Mouse (Mus musculus) megakaryocyte, adult 5-6 weeks (primary cell): ENCODE data around the gene Oxtr. TPM values are rescaled to one million over a fixed set of nuclear protein-coding genes. Genes with fewer than 3 reads are reported as not detected.
A peak's percentile ranks its signal among the peaks of the same experiment; 100 is the strongest.

Experiments used
- ATAC-seq: 2 replicates; pipeline ENCODE4 v1.8.0; 2016; ENCODE audit warnings: mild to moderate bottlenecking, inconsistent platforms; ENCODE audit not compliant: poor library complexity, severe bottlenecking
- total RNA-seq, 2 experiments: library from RNA; stranded (forward) in 1 of 2; stranded (reverse) in 1 of 2; fragments of 153-499, 151-499 nt in 1 of 2; fragments of 221-1000, 200-1000 nt in 1 of 2; gene quantifications; 2 replicates each; pipeline versions ENCODE4 v1.2.3 to v1.2.4; 2015 to 2017

Oxtr gene
- total RNA-seq (2015) (not detected in 2 replicates), total RNA-seq (2017) (0.15 TPM in 1 of 2 replicates, not detected in the other)

DNA sequence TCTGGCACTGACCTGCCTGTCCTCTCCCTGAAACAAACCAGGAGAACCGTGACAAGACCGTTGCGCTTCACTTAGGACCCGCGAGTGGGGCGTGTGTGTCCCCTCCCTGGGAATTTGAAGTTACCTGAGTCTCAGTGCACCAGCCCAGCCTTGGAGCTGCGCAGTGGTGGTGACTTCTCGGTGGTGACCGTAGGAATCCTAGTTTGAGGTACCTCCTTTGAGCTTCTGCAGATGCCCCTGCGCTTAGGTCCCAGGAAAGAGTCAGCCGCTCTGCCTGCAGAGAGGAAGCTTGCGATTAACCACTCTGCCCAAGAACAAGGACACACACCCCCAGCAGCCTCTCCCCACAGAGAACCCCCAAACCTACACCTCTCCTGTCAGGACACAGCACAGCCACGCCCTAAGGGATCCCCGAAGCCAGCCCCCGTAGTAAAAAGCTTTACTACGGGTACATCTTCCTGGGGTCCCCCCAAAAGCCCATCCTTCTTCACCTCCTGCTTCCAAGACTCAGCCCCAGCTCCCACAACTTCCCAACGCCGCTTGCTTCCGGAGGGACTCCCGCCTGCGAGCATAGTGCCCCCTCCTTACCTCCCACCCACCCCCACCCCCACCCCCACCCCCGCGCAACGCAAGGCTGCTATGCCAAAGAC lies at the start of gene Oxtr:
Gene Oxtr, minus strand, starts transcription at position 34 of the 650 bp plus-strand sequence.
- no peak for ATAC-seq

DNA sequence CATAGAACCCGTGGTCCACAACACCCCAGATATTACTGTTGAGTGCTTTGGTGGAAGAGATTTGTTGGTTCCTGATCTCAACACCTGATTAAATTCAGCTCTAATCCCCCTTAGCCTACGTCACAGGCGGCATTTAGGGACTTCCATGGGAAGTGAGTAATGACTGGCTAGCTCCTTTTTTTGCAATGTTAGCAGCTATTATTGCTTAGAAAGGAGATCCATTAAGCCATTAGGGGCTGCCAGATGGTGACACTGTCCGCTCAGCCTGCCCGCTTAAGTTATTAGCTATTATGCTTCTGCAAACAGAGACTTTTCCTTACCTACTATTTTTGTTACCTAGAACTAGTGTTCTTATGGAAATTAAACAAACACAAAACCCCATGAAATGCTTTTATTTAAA lies 35.7 kb upstream of the Oxtr start:
- no peak for ATAC-seq

DNA sequence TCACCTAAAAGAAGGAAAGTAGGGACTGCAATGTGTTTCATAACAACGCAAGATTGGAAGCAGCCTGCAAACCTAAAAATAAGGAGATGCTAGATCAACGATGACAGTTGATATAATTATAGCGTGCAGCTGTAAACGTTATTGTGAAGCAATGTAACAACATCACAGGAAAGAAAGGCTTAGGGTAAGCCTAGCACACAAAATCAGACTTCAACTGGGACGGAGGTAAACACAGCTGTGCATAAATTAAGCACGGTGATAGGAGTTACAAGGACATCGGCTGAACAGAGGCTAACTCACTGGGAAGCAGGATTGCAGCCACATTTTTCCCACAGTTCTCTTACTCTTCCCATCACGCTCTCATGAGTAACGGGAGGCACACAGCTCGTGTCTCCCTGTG lies 34.7 kb upstream of the Oxtr start:
- ATAC-seq = no peak

DNA sequence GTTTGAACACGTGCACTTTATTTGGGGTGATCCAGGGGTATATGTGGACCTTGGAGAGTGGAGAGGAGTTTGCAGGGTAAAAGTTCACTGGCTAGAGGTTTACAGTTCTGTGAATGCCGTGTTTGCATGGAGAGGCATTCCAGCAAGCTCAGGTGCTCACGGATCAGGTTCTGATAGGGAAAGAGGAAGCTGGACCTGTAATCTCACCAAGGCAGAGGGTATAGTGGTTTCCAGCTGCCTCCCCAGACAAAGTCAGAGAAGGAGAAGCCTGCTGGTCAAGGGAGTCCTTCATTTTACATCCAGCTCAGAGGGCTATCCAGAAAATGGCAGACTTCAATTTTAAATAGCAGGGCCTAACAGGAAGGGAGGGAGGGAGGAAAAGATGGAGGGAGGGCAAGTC lies 28.2 kb upstream of the Oxtr start:
- no peak for ATAC-seq

DNA sequence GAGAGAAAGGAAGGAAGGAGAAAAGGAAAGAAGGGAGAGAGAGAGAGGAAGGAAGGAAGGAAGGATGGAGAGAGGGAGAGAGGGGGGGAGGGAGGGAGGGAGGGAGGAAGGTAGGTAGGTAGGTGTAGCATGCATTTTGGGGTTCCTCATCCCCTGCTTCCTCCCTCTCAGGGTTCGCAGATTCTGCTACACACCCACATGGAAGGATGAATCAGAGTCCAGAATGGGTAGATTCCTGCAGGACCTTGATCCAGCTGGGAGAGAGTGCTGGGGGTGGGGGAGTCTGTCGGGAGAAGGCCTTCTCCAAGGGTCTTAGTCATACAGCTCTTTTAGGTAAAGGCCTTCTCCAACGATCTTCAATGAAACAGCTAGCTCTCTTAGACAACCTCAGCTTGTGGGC lies 27.8 kb upstream of the Oxtr start:
- no peak for ATAC-seq

DNA sequence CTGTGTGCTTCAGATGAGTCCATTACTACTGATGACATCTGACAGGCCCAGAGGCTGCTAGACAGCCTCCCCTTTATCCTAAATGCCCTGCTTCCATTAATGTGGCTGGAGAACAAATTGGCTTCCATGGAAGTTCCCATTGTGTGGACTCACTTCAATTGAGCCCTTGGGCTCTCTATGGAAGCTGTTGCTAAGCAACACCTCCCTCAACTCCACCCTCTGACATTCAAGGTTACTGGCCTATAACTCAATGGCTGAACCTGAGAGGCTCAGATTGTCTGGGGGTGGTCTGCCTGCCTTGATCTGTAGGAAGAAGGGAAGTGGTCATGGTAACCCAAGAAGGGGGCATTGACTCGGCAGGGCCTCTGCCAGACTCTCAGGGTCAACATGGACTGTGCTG lies 26.8 kb upstream of the Oxtr start:
- ATAC-seq = no peak

DNA sequence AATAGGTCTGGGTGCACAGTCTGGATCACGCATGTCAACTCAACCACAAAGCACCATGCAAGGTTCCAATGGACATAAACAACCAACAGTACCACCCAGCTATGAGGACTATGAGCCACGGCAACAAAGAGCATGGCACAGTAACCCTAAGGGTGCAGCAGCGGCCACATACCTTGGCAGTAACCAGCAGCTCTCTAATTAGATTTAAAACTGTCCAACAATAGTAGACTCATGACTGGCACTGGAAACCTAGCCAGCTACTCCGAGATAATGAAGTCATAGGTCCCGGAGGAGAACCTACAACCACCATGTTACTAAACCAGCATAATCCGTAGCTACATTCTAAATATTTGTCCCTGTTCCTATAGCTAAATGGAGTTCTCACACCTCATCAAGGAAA lies 24.8 kb upstream of the Oxtr start:
- ATAC-seq = no peak

DNA sequence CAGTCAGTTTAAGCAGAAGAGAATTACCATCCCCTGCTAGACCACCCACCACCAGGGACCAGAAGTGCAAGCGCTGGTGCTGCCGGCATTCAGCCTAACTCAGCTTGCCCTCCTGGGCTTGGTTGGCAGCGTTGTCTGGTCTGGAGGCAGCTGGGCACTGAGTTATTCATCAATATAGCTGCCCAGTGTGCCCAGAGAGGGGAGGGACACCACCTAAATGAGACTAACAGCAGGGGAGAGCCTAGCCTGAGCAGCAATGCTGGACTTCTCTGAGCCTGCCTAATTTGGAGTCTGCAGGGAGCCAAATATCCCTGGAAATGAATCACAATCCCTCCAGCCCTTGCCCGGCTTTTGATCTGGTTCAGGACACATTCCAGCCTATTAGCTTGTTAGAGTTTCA lies 20.6 kb upstream of the Oxtr start:
- ATAC-seq = no peak

DNA sequence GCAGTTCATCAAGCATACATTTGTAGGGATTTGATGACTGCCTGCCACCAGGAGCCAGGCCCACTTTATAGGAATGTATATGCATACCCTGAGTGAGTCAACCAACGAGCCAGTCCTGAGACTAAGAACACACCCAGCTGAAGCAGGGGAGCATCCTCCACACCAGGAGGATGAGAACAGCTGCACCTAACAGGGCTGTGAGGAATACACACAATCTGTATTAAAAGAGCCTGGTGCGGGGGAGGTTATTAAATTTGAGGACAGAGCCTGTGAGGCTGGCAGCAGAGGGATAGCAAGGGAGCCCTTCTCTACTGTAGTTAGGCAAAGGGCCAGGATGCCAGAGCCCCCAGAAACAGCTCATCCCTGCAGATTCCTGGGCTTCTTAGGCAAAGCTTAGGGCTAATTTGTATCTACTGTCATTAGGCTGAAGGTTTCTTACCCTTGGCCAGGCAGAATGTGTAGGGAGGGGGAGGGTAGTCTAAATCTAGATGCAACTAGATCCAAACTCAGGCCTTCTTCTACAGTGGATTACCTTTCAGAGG lies 19.9 kb upstream of the Oxtr start:
- ATAC-seq = no peak

DNA sequence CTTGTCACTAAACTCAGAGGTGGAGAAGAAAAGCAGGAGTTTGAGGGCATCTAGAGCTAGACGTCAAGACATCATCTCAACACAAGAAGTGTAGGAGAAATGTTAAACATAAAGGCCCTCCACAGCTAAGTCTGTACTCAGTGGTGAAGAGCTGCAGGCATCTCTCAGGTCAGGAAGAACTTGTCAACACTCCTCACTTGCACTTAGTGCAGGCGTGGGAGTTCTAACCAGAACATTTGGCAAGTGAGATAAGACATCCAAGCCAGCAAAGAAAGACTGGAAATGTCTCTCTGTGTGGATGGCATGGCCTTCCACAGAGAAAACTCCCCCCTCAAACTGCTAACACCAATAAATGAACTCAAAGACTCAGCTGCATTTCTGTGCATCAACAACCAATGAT lies 17.9 kb upstream of the Oxtr start:
- ATAC-seq = no peak

DNA sequence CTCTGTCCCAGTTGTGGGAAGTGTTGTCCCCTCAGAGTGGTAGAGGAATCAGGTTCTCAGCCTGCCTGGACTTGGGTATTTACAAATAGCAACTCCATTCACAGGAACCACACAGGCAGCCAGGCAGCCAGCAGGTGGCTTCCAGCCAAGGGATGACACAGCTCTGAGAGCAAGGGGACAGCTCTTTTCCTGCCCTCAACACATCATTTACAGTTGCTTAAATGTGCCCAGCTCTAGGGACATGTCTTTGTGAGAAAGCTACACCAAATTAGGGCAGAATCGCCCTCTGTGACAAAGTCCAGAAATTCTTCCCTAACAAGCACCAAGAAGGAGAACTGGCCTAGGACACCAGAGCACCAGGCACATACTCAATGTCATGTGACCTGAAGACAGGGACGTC lies 11.4 kb upstream of the Oxtr start:
- ATAC-seq = no peak

DNA sequence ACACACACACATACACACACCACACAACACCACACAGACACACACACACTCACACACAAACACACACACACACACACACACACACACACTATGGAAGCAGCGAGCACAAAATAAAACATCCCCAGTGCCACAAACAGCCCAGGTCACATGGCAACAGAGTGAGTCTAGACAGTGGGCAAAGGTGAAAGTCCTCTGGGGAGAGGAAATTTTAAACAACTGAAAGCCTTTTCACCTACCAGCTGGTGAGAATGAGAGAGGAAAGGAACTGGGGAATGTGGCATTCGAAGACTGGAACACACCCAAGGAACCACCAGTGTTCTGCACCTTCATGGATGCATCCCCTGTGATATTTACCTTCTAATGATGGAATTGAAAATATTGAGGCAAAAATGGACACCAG lies 9.7 kb upstream of the Oxtr start:
- no peak for ATAC-seq

DNA sequence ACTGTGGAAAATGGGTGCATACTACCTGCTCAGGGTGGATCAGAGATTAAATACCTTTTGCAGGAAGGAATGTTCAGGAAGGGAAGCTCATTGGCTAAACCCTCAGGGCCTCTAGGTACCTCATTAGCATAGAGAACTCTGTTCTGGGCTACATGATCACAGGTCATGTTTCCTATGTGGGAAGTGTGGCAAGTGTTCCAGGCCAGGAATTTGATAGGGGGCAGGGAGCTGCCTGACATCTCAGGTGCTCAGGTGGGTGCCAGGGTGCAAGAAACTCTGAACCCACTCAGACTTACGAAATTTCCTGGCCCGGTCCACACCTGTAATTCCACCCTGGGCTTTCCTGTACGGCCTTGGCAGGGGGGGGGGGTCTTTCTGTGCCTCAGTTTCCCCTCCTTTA lies 9.0 kb upstream of the Oxtr start:
- ATAC-seq = no peak

DNA sequence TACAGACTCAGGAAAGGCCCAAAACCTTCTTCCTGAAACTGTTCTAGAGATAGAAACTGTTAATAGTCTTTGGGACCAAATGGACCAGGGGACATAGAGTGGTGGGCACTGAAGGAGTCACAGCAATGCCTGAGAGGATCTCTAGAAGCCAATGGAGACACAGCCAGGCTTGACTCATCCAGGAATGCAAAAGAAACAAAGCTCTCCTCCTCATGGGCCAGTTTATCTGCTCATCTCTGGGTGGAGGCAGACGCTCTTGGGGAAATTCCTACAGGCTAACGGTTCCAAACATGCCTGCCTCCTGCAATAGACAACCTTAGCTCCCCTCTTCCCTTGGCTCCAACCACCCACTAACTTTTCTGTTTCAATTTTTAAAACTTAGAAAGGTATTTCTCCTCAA lies 7.7 kb upstream of the Oxtr start:
- no peak for ATAC-seq

DNA sequence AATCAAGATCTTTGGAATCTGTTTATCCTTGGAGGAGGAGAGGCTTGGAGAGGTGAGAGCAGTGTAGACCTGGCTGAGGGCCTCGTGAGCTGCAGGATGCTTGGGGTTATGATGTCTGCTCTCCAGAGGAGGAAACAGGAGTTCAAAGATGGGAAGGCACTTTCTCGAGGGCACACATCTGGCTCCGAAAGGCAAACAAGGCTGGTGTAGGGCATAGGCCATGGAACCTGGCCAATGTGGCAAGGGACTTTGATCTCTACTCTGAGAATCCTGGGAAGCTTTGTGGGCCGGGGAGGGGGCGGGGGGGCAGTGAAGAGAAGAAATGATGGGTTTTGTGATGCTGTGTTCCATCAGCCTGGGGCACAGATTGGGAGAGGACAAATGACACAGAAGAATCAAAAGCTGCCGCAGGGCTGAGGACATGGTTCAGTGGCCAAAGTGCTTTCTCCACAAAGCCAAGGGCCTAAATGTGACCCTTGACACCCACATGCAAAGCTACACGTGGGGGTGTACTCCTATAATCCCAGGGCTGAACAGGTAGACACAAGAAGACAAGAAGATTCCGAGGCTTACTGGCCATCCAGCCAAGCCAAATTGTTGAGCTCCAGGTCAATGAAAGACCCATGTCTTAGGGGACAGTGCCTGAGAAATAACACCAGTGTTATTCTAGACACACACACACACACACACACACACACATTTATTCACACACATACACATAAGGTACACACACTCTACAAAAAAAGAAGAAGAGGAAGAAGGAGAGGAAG lies 6.7 kb upstream of the Oxtr start:
- ATAC-seq = no peak

DNA sequence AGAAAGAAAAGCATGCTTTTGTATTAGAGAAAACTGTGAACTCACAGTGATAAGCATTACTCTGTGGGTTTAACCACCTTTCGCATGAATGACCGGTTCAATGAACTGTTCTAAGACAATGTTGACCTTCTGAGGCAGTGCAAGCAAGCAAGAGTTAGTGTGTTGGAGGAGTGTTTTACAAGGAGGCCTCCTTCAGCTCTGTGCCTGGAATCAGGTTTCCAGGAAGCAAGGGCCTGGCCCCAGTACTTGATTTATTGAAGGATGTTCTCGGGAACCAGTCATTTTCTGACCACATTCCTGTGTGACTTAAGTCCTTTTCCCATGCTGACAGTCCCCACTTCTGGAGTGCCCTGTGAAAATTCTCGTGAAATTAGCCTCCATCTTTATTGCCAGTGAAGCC lies 5.5 kb upstream of the Oxtr start:
- no peak for ATAC-seq

DNA sequence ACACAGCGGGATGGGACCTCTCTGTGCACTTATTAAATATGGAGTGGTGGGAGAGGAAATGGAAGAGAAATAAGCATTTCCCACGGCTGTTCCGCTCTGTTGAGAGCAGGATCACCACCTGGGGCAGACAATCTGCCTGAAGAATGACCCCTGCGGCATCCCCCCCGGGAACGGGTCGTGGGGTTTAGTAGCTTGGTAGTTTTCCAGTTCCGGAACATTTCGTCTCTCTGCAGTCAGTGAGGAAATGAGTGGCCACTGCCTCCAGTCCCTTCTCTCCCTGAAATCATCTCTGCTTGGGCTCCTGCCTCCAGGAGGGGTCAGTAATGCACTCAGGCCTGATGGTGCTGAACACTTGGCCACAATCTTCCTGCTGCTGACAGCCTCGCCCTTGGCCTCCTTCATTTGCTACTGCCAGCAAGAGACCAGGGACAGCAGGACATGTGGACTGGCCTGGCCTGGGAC lies 4.9 kb upstream of the Oxtr start:
- no peak for ATAC-seq

DNA sequence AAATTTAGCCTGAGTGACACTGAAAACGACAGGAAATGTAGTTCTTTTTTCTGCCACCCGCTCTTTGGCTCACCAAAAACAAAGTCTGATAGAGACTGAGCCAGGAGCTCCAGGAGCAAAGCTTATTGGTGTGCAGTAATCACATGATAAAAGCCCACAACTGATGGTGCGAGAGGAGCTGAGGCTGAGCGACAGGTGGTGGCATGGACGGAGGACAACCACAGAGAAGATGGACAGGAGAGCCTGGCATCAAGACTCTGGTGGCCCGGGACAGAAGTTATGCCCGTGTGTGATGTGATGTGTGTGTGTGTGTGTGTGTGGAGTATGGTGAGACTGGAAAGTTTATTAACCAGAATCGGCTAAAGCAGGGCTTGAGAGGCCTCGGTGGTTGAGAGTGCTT lies 3.6 kb upstream of the Oxtr start:
- ATAC-seq = no peak

DNA sequence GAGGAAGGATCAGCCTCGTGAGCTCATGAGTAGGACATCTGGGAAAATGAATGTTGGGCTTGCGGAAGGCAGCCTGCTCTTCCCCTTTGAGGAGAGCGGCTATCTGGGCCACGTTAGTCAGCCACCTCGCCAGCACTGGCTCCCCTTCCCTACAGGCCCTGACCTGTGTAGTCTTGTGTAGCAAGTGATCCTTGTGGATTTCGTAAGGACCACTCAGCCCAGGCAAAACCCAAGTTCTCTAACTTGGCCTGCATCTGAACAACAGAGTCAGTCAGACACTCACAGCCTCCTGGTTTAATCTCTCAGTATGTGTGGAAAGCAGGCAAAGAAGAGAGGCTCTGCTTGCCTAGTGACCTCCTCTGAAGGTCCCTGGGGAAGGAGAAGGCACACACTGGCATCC lies 2.9 kb upstream of the Oxtr start:
- ATAC-seq = no peak

DNA sequence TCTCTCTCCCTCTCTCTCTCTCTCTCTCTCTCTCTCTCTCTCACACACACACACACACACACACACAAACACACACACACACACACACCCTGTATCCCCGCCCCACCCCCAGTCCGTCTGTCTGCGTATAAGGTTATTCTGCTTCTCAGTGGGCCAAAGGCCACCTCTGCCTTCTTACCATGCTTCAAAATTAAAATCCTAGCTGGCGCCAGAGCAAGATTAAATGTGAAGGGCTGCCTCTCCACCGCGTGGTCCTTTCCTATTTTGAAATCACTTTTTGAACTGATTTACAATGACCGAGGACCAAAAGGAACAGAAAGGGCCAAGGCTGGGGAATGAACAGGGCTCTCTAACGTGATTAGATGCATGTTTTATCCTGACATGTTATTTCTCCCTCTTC lies 1.8 kb upstream of the Oxtr start:
- no peak for ATAC-seq

DNA sequence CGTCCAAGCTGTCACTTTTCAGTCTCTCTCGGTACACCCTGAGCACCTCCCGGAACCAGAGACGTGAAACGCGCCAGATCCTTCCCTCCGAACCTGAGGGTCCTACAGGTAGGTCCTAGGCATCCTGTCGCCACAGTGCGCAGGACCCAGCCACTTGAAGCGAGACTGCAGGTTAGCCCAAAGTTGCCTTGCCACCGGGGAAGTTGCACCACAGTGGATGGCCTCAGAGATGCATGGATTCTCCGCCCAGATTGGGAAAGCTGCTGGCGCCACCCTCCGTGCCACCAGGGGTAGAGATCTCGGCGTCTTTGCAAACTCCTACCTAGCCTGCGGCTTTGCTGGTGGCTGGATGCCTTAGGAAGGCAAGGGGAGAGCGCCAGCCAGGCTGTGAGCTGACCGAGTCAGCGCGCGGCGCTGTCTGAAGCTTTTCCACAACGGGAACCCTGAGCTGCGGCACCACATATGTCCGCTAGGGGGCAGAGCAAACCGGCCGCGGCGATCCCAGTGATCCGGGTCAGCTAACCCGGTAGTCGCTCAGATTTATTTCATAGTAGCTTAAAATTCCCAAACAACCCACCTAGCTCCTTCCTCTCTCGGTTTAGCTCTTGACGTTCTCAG lies 991 bp upstream of the Oxtr start:
- ATAC-seq = peak; percentile 89
